Mouse (Mus musculus): ENCODE results near the gene Crlf3. TPM values are rescaled to one million over a fixed set of nuclear protein-coding genes. Genes with fewer than 3 reads are reported as not detected.

The Crlf3 gene
- 106 and 115 TPM in 2 replicates for polyA plus RNA-seq (2015; fragmentation: Nextera tagmentation; extraction: Ambion mirVana)

DNA sequence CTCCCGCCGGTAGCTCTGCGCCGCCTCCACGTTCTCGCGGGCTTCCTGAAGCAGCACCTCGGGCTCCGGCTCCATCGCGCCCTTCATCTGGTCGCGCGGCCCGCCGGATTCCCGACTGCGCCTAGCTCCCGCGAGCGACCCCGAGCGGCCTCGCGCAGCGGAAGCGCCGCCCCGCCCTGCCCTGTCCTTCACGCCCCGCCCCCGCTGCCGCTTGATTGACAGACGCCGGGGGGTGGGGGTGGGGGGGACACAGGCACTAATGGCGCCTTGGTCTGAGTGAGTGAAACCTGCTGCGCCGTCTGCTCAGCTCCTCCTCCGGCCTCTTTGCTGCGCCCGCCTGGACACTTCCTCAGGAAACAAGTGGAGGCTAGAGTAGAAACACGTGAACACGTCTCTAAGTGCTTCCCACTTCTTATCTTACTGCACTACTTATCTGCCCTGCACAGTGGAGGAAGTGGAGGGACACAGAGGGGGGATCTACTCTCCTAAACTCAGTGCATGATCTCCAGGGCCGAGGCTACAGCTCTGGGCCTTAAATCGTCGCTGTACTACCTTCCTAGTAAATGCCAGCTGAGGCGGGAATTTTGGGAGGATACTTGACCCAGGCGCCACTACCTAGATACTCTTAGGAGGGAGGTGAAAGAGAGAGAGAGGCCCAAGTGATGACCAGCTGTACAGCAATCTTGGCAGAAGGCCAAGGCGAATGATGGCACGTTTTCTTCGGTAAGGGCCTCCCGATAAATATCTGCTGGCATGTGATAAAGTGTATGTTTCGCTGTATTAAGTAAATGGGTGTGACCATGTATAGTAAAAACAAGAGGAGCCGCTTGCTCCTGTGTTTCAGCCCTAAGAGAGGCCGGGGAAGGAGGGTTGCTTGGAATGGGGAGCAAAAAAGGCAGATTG, at the start of gene Crlf3:
Crlf3 (minus strand) TSS at position 166 of the 903 bp plus-strand sequence.
- H3K9ac ChIP-seq: peak within 1 kb of the TSS; percentile 100
- ATAC-seq (ENCODE audit: insufficient read depth): peak; percentile 93
- H3K27ac ChIP-seq (replicated peaks): peak within 1 kb of the TSS; percentile 100
- 1% methylated on average over 55 of the region's 55 CpGs for WGBS (ENCODE audit: insufficient replicate concordance)
- H3K4me2 ChIP-seq: peak within 1 kb of the TSS; percentile 74
- no peaks in the 10 kb centered on the region for H3K27me3 ChIP-seq
- H3K4me3 ChIP-seq (replicated peaks): peak within 1 kb of the TSS; percentile 100
- no peaks in the 10 kb centered on the region for H3K9me3 ChIP-seq (replicated peaks)
- peaks cover 20% of the 10 kb centered on the region for H3K36me3 ChIP-seq (replicated peaks)
- peaks cover 64% of the 10 kb centered on the region for H3K4me1 ChIP-seq (replicated peaks)

DNA sequence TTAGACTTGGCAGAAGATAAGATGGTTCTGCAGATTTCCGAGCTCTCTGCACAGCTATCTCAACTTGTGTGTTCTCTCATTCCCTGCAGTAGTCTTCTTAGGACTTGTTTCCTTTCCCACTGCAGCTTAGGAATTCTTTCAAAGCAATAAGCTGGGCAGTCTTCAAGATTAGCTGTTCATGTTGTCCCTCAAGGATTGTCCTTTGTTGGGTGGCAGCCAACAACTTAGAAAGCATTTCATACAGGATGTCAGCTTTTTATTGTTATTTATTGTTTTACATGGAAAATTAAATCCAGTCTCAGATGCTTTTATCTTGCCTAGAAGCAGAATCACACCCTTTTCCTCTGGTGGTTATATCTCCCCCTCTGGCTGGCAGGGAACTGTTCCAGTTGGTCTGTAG, 35.6 kb upstream of the Crlf3 start:
- Histone ChIP-seq H3K9me3 (replicated peaks) (no peaks in the 10 kb centered on the region), H3K4me2 (no peak overlapping the region), H3K4me1 (replicated peaks) (no peaks in the 10 kb centered on the region), H3K36me3 (replicated peaks) (peaks cover 88% of the 10 kb centered on the region), H3K9ac (no peak overlapping the region), H3K4me3 (replicated peaks) (no peak overlapping the region), H3K27me3 (no peaks in the 10 kb centered on the region), H3K27ac (replicated peaks) (no peak overlapping the region)
- WGBS (ENCODE audit: insufficient replicate concordance): 80% methylated on average over 1 of the region's 1 CpGs
- no peak for ATAC-seq (ENCODE audit: insufficient read depth)

DNA sequence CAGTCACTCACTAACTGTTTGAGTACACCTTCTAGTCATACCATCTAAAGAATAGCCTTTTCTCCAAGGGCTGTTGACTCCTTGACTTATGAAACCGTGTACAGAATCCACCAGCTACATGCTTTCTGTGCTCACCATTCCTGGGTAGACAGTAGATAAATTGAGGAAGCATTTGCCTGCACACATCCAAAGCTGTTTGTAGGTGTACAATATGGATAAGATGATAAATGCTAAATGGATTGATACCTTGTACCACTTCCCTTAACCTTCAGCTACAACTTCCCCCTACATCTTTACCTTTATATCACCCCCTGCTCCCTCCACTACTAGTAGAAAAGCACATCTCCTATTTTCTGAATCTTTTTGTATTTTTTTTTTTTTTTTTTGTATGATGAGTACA, 23.6 kb upstream of the Crlf3 start:
- WGBS (ENCODE audit: insufficient replicate concordance): 75% methylated on average over 1 of the region's 1 CpGs
- Histone ChIP-seq H3K27me3 (no peaks in the 10 kb centered on the region), H3K9me3 (replicated peaks) (no peaks in the 10 kb centered on the region), H3K9ac (no peak overlapping the region), H3K4me2 (no peak overlapping the region), H3K27ac (replicated peaks) (no peak overlapping the region), H3K4me3 (replicated peaks) (no peak overlapping the region), H3K4me1 (replicated peaks) (peaks cover 12% of the 10 kb centered on the region), H3K36me3 (replicated peaks) (peaks cover 93% of the 10 kb centered on the region)
- no peak for ATAC-seq (ENCODE audit: insufficient read depth)

DNA sequence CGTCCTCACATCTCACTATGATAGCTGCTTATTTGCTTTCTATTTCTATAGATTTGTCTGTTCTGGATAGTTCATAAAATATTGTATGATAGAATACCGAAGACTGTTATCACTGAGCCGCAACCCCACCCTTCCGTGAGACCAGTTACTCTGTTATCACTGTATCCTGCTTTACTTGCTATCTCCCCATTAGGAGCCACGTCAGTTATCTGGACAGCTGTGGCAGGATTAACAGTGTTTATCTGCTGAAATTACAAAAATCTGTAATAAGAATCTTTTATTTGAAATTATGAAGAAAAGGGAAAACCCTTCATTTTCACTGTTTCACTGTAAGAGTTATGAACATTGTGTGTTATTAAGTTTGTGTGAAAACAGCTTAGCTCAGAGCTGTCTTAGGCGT, 20.5 kb upstream of the Crlf3 start:
- no peak overlapping the region for H3K27ac ChIP-seq (replicated peaks)

DNA sequence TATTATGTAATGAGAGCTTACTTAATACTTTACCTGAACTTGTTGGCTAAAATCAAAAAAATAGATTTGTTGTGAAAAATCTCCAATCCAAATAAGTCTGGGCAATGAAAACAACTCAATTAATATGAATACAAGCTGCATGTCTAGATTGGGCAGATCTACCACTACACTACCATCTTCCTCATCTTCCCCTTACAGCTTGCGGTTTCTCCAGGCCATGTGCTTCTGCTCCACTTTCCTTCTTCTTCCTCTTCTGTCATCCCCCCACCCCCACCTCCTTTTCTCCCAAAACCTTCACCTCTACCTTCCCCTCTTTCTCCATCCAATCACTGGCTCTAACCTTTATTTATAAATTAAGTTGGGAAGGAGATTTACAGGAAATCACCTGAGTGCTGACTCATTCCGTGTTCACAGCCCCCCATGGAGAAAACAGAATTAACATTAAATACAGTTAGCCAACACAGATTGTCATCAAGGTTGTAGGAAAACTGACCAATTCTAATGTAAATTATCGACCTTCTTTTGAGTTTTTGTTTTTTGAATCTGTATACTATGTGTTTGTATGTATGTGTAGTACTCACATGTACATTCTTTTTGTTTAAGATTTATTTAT, 17.8 kb upstream of the Crlf3 start:
- H3K4me3 ChIP-seq (replicated peaks): no peak overlapping the region
- no peak overlapping the region for H3K4me2 ChIP-seq
- ATAC-seq (ENCODE audit: insufficient read depth): no peak
- H3K36me3 ChIP-seq (replicated peaks): peaks cover 91% of the 10 kb centered on the region
- H3K4me1 ChIP-seq (replicated peaks): peaks cover 14% of the 10 kb centered on the region
- H3K9ac ChIP-seq: no peak overlapping the region
- H3K27ac ChIP-seq (replicated peaks): no peak overlapping the region
- no peaks in the 10 kb centered on the region for H3K27me3 ChIP-seq
- 78% methylated on average over 3 of the region's 3 CpGs for WGBS (ENCODE audit: insufficient replicate concordance)
- no peaks in the 10 kb centered on the region for H3K9me3 ChIP-seq (replicated peaks)

More for the DNA sequence above, 20.5 kb upstream of the Crlf3 start:
- peaks cover 14% of the 10 kb centered on the region for H3K4me1 ChIP-seq (replicated peaks)
- H3K4me2 ChIP-seq: no peak overlapping the region; the same call in 1 of the 2 replicates
- ATAC-seq (ENCODE audit: insufficient read depth): peak; percentile 63; the same call in 1 of the 2 replicates
- H3K9ac ChIP-seq: no peak overlapping the region
- H3K4me3 ChIP-seq (replicated peaks): no peak overlapping the region
- 40% methylated on average over 6 of the region's 6 CpGs for WGBS (ENCODE audit: insufficient replicate concordance)
- no peaks in the 10 kb centered on the region for H3K9me3 ChIP-seq (replicated peaks)
- H3K27me3 ChIP-seq: no peaks in the 10 kb centered on the region
- peaks cover 91% of the 10 kb centered on the region for H3K36me3 ChIP-seq (replicated peaks)

DNA sequence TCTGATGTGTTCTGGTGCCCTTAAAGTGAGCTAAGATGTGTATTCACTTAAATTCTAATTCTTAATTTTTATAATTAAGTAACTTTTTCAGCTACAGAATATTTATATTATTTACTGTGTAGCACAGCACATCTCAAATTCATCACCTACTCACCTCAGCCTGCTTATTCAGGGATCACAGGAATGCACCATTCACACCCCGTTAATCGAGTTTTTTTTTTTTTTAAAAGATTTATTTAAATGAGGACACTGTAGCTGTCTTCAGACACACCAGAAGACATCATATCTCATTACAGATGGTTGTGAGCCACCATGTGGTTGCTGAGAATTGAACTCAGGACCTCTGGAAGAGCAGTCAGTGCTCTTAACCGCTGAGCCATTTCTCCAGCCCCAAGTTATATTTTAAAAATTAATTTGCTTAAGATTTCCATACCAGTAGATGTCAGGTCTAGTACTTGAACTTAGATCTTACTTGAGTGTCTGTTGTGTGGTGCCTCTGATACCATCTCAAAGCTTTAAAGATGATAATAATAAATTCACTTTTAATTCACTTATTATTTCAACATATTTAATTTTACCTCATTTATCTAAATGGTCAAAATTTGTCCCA, 9.9 kb upstream of the Crlf3 start:
- peaks cover 53% of the 10 kb centered on the region for H3K4me1 ChIP-seq (replicated peaks)
- peaks cover 23% of the 10 kb centered on the region for H3K36me3 ChIP-seq (replicated peaks)
- H3K9ac ChIP-seq: peak overlapping the region; percentile 100
- 38% methylated on average over 3 of the region's 3 CpGs for WGBS (ENCODE audit: insufficient replicate concordance)
- no peaks in the 10 kb centered on the region for H3K27me3 ChIP-seq
- H3K4me2 ChIP-seq: peak overlapping the region; percentile 78
- no peak for ATAC-seq (ENCODE audit: insufficient read depth)
- H3K4me3 ChIP-seq (replicated peaks): peak overlapping the region; percentile 100
- H3K9me3 ChIP-seq (replicated peaks): no peaks in the 10 kb centered on the region
- peak overlapping the region; percentile 82; the same call in 1 of the 2 replicates for H3K27ac ChIP-seq (replicated peaks)

DNA sequence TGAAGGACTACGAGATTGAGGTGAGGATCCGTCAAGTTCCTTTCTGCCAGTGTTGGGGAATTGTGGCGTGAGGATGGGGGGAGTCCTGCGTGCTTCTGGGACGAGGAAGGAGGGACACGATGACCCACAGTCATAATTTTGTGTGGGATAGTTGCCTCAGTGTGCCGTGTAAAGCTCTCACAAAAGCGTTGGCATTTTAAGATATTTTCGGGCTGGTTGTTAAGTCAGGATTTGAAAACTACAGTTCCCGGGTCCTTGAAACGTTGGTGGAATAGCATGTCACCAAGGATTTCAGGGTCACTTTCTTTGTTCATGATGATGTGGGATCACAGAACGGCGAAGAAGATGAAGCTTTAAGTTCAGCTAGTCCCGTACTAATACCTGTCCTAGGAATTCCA, 9.0 kb upstream of the Crlf3 start:
- Histone ChIP-seq H3K27ac (replicated peaks) (peak overlapping the region; percentile 82), H3K9me3 (replicated peaks) (no peaks in the 10 kb centered on the region)

DNA sequence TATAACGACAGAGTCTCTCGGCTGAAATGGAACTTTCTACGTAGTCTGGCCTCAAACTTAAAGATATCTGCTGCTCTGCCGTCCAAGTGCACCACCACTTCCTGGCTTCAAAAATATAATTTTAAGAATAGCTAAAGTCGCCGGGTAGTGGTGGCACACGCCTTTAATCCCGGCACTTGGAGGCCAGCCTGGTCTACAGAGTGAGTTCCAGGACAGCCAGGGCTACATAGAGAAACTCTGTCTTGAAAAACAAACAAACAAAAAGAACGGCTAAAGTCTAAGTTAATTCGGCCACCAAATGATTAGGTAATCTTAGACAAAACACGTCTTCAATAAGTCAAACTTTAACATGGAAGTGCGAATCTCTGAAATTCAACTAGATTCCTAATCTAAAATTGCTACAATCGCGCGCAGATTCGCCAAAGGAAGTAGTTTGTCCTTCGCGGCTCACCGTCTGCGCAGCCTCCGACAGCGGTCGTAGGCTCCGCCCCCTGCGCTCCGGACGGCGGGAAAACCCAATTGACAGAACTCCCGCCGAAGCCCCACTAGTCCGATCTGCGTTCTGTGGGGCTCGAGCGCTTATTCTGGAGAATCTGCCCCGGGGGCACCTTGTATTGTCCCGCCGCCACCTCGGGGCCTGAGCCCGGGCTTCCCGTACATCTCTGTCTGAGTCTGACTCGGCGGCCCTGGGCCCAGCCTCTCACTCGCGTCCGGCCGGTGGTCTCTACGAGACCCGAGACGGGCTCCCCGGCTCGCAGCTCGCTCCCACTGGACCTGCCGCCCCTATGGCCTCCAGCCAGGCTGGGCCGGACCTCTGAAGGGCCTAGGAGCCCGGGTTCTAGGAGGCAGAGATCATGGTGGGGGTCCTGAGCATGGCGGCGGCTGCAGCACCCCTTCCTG, 8.4 kb upstream of the Crlf3 start, which contains the start of gene Atad5:
Atad5 (plus strand) TSS at position 484 of the 900 bp plus-strand sequence.
- WGBS (ENCODE audit: insufficient replicate concordance): 1% methylated on average over 57 of the region's 57 CpGs
- H3K4me1 ChIP-seq (replicated peaks): peaks cover 59% of the 10 kb centered on the region
- H3K4me3 ChIP-seq (replicated peaks): peak within 1 kb of the TSS; percentile 100

More for the DNA sequence above, 9.0 kb upstream of the Crlf3 start:
- Histone ChIP-seq H3K9ac (peak overlapping the region; percentile 100), H3K36me3 (replicated peaks) (peaks cover 15% of the 10 kb centered on the region), H3K4me2 (peak overlapping the region; percentile 78), H3K27me3 (no peaks in the 10 kb centered on the region), H3K4me1 (replicated peaks) (peaks cover 59% of the 10 kb centered on the region), H3K4me3 (replicated peaks) (peak overlapping the region; percentile 100)
- ATAC-seq (ENCODE audit: insufficient read depth): no peak
- WGBS (ENCODE audit: insufficient replicate concordance): under 1% methylated on average over 14 of the region's 14 CpGs

DNA sequence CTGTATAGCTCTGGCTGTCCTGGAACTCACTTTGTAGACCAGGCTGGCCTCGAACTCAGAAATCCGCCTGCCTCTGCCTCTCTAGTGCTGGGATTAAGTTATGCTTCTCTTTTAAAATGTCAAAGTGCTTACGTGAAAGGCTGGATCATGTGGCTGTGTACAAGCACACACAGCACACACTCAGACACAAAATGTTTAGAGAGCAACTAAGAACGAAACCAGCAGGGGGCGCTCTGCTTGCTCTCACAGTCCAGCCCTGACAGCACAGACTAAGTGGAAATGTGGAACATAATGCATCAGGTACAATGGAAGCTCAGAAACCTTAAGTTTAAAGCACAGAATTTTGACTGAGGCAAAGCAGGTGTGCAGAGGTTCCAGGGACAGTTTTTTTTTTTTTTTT, 6.1 kb upstream of the Crlf3 start:
- WGBS (ENCODE audit: insufficient replicate concordance): 7% methylated on average over 5 of the region's 5 CpGs
- Histone ChIP-seq H3K4me3 (replicated peaks) (no peak overlapping the region), H3K4me2 (peak overlapping the region; percentile 33; the same call in 1 of the 2 replicates), H3K9ac (no peak overlapping the region), H3K4me1 (replicated peaks) (peaks cover 62% of the 10 kb centered on the region), H3K36me3 (replicated peaks) (0 out of 2 replicates have a peak, but pooled peaks cover 2% of the 10 kb centered on the region), H3K27ac (replicated peaks) (peak overlapping the region; percentile 80; the same call in 1 of the 2 replicates), H3K9me3 (replicated peaks) (no peaks in the 10 kb centered on the region), H3K27me3 (no peaks in the 10 kb centered on the region)
- ATAC-seq (ENCODE audit: insufficient read depth): peak; percentile 66

More for the DNA sequence above, 8.4 kb upstream of the Crlf3 start, which contains the start of gene Atad5:
- H3K27me3 ChIP-seq: no peaks in the 10 kb centered on the region
- peaks cover 8% of the 10 kb centered on the region for H3K36me3 ChIP-seq (replicated peaks)
- H3K9me3 ChIP-seq (replicated peaks): no peaks in the 10 kb centered on the region
- H3K4me2 ChIP-seq: peak within 1 kb of the TSS; percentile 78
- ATAC-seq (ENCODE audit: insufficient read depth): peak; percentile 73
- peak within 1 kb of the TSS; percentile 82 for H3K27ac ChIP-seq (replicated peaks)
- H3K9ac ChIP-seq: peak within 1 kb of the TSS; percentile 100

DNA sequence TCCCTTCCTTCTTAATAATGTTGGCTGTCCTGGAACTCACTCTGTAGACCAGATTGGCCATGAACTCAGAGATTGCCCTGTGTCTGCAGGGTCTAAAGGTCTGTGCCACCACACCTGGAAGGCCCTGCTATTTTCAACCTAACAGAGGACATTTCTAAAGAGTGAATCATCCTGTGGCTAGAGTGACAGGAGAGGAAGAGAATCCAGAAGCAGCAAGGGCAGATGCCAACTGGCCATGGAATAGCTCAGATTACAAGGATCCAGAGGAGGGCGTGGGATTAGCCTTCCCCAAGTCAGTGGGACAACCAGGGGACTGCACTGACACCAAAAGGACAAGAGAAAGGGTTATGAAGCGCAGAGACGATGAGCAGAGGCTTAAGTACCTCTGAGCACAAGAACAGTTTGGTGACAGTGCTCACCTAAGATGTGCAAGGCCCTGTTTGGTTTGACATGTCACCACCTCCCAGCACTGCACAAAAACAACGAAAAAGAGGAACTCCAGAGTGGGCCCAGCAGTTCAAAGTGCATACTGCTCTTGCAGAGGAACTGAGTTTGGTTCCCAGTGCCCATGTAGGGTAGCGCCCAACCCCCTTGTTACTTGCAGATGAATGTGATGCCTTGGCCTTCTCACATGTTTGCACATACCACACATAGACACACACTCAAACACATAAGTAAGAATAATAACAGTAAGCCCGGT, 4.7 kb upstream of the Crlf3 start:
- H3K27me3 ChIP-seq: no peaks in the 10 kb centered on the region
- peaks cover 63% of the 10 kb centered on the region for H3K4me1 ChIP-seq (replicated peaks)
- H3K4me2 ChIP-seq: no peak overlapping the region
- no peak overlapping the region for H3K4me3 ChIP-seq (replicated peaks)
- H3K36me3 ChIP-seq (replicated peaks): no peaks in the 10 kb centered on the region
- no peaks in the 10 kb centered on the region for H3K9me3 ChIP-seq (replicated peaks)
- no peak for ATAC-seq (ENCODE audit: insufficient read depth)
- H3K27ac ChIP-seq (replicated peaks): peak overlapping the region; percentile 34
- H3K9ac ChIP-seq: no peak overlapping the region
- 50% methylated on average over 6 of the region's 6 CpGs for WGBS (ENCODE audit: insufficient replicate concordance)

Data from liver, embryonic 15.5 days (tissue).